Mouse (Mus musculus): ENCODE results near the gene Rb1.

- TF ChIP-seq GATA1 (IDR thresholded peaks at IDR 0.05; ENCODE audit: low read length) = no peak
- no peak for TF ChIP-seq TAL1 (IDR thresholded peaks at IDR 0.05; ENCODE audit: low read length)
Observed at GRCm38 (mm10) chr14:73316933-73317332, 8.7 kb downstream of the Rb1 start.
